Mouse (Mus musculus): Measurements from ENCODE around the gene Fank1. TPM values are rescaled to one million over a fixed set of nuclear protein-coding genes. Genes with fewer than 3 reads are reported as not detected.

The Fank1 gene
- polyA plus RNA-seq, 1 experiment: not detected

DNA sequence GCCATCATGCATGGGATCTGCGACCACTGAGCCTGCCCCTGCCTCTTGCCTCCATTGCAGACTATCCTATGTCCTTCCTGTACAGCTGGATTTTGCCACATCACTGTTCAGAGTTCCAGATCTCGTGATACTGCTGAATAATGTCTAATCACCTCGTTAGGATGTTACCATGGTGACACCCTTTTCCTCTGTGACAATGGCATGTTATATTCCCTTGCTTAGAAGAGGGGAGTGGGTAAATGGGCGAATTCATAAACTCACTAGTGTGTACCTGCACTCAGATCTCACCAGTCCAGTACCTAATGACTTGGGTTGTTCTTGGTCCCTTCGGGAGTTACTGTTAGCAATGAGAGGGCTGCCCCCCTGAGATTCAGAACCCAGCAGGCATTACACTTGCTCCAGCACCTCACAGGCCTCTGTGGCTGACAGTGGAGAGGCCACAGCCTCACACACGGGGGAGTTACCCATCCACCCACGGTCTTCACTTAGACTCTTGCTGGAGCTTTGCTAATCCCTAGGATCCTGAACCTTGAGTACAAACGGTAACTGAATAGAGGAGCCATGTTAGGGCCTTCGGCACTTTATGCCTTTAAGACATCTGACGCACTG lies 11.3 kb upstream of the Fank1 start:
- Histone ChIP-seq H3K4me1 (peaks cover 27% of the 10 kb centered on the region), H3K36me3 (replicated peaks; ENCODE audit: low read length) (peaks cover 3% of the 10 kb centered on the region), H3K27me3 (replicated peaks) (peaks cover 2% of the 10 kb centered on the region), H3K9me3 (peaks cover 13% of the 10 kb centered on the region), H3K4me3 (replicated peaks) (peak overlapping the region; percentile 11)
- TF ChIP-seq FLI1 (IDR thresholded peaks at IDR 0.05; ENCODE audit: low read length) (no peak), GATA1 (IDR thresholded peaks at IDR 0.05; ENCODE audit: borderline replicate concordance, low read length) (no peak)

DNA sequence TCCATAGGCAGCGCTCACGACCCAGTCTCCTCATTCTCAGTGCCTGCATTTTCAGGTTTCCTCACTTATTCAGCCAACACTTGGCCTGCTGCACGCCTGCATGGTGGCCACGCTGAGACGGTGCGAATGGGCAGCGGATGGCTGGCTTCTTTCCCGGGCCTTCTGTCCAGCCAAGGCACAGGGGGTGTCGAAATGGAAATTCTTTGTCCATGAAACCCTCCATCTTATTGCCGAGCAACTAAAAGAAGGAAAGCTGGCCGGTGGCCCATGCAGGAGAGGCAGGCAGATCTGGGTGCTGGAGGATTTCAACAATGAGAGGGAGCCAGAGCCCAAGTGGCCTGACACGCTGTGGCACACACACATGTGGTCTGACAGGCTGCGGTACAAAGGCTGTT lies 10.8 kb upstream of the Fank1 start:
- TF ChIP-seq GATA1 (IDR thresholded peaks at IDR 0.05; ENCODE audit: borderline replicate concordance, low read length): no peak
- no peak for TF ChIP-seq FLI1 (IDR thresholded peaks at IDR 0.05; ENCODE audit: low read length)
- peaks cover 3% of the 10 kb centered on the region for H3K36me3 ChIP-seq (replicated peaks; ENCODE audit: low read length)
- H3K4me3 ChIP-seq (replicated peaks): no peak overlapping the region
- H3K27me3 ChIP-seq (replicated peaks): peaks cover 2% of the 10 kb centered on the region
- H3K9me3 ChIP-seq: peaks cover 13% of the 10 kb centered on the region
- peaks cover 27% of the 10 kb centered on the region for H3K4me1 ChIP-seq

DNA sequence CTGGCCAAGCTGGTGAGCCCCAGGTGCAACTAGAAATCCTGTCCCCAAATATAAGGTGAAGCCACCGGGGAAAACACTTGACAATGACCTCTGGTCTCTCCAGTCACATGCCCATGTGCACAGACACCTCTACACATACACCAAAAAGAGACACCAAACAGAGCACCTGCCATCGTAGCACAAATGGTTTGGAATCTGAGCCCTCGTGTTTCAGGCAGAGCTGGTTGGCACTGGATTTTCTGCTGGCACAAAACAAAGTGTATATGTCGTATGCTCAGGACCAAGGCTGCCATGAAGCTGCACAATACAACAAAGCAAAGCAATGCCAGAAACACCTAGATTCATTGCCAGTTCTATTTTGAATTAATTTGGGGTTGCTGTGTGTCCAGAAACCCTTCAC lies 8.6 kb upstream of the Fank1 start:
- no peaks in the 10 kb centered on the region for H3K36me3 ChIP-seq (replicated peaks; ENCODE audit: low read length)
- peaks cover 15% of the 10 kb centered on the region for H3K4me1 ChIP-seq
- TF ChIP-seq FLI1 (IDR thresholded peaks at IDR 0.05; ENCODE audit: low read length): no peak
- TF ChIP-seq GATA1 (IDR thresholded peaks at IDR 0.05; ENCODE audit: borderline replicate concordance, low read length): no peak
- H3K4me3 ChIP-seq (replicated peaks): no peak overlapping the region
- H3K27me3 ChIP-seq (replicated peaks): peaks cover 2% of the 10 kb centered on the region
- H3K9me3 ChIP-seq: no peaks in the 10 kb centered on the region

DNA sequence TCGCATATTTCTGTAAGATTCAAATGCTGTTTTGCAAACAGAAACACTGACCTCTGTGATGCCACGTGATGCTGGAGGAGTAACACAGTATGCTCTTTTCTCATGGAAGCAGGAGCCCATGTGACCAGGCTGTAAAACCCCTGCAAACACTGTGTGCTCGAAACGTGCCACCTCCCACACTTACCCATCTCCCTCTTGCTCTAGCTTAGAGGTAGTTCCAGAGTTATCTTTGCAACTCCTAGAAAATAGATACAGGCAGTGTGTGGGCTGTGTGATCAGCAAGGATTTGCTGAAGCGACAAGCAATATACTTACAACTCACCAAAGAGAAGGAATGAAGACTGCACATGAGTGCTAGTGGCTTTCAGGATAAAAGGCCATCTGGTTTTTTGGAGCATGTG lies 8.1 kb upstream of the Fank1 start:
- H3K4me1 ChIP-seq: peaks cover 13% of the 10 kb centered on the region
- H3K36me3 ChIP-seq (replicated peaks; ENCODE audit: low read length): no peaks in the 10 kb centered on the region
- H3K4me3 ChIP-seq (replicated peaks): no peak overlapping the region
- H3K27me3 ChIP-seq (replicated peaks): peaks cover 2% of the 10 kb centered on the region
- no peaks in the 10 kb centered on the region for H3K9me3 ChIP-seq
- TF ChIP-seq GATA1 (IDR thresholded peaks at IDR 0.05; ENCODE audit: borderline replicate concordance, low read length) (no peak), FLI1 (IDR thresholded peaks at IDR 0.05; ENCODE audit: low read length) (no peak)

DNA sequence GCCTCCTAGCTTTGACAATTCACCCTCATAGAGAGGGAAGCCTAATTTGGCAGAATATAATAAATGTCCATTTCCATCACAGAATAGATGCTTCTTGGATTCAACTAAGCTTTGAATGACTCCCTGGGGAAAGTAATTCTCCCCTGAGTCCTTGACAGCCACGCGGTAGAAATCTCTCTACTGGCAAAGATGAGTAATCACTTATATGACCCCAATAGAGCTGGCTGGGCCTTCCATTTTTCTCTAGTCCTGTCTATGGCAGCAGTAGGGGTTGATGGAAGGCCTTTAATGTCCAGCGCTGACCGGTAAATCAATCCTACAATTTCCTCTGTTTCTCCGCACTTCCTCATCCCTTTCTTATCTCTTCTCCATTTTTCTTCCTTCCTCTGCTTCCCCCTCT lies 1.5 kb upstream of the Fank1 start:
- no peaks in the 10 kb centered on the region for H3K36me3 ChIP-seq (replicated peaks; ENCODE audit: low read length)
- no peak overlapping the region for H3K4me3 ChIP-seq (replicated peaks)
- peaks cover 20% of the 10 kb centered on the region for H3K27me3 ChIP-seq (replicated peaks)
- TF ChIP-seq GATA1 (IDR thresholded peaks at IDR 0.05; ENCODE audit: borderline replicate concordance, low read length) (no peak), FLI1 (IDR thresholded peaks at IDR 0.05; ENCODE audit: low read length) (no peak)
- H3K9me3 ChIP-seq: no peaks in the 10 kb centered on the region
- peaks cover 13% of the 10 kb centered on the region for H3K4me1 ChIP-seq

DNA sequence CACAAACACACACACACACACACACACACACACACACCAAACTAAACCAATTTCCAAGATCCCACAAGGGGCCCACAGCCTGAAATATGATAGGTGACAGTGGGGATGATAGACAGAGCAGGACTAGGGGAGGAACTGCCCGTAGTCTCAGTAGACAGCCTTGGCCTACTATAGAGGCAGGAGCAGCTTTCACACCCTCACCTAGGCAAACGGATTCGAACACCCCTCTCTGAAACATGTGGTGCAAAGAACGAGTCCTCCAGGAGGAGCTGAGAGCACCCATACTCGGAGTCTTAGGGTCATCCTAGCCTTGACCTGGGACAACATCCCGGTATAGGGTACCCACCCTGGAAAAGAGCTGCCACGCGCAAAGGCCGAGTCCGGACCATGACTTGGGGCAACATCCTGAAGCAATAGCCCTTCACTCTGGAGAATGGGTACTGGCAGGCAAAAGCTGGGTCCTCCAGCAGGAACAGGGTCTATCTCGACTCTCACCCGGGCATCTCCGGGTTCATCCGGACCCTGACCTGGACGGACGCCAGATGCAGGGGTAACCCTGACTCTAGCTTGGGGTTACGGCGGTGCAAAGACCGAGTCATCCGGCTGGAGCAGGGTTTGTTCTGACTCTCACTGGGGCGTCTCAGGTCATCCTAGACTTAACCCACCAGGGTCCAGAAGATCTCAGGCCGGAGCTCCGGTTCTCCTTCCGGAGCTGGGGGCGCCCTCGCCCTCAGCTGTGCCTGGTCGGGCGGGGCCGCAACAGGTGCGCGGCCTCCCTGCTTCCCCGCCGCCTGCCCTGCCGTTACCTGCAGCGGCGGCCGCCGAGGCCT lies 650 bp upstream of the Fank1 start:
- TF ChIP-seq FLI1 (IDR thresholded peaks at IDR 0.05; ENCODE audit: low read length) (no peak), GATA1 (IDR thresholded peaks at IDR 0.05; ENCODE audit: borderline replicate concordance, low read length) (no peak)
- Histone ChIP-seq H3K4me3 (replicated peaks) (peak overlapping the region; percentile 93), H3K9me3 (no peaks in the 10 kb centered on the region), H3K27me3 (replicated peaks) (peaks cover 20% of the 10 kb centered on the region), H3K36me3 (replicated peaks; ENCODE audit: low read length) (no peaks in the 10 kb centered on the region), H3K4me1 (peaks cover 15% of the 10 kb centered on the region)

DNA sequence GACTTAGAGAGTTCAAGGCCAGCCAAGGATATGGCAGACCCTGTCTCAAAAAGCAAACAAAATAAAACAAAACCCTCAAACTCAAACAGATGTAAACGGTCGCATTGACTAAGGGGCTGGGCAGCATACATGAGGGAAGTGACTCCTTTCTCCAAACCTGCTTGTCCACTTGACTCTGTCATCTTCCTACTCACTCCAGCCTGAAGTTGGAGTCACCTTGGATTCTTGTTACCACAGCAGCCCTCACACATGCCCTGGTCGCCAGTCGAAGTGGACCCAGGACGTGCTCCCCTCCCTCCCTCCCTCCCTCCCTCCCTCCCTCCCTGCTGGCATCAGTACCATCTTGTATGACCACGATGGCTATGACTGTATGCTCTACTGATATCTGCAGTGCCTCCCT lies 4.9 kb downstream of the Fank1 start:
- Histone ChIP-seq H3K36me3 (replicated peaks; ENCODE audit: low read length) (no peaks in the 10 kb centered on the region), H3K4me1 (peaks cover 22% of the 10 kb centered on the region), H3K9me3 (peaks cover 9% of the 10 kb centered on the region), H3K4me3 (replicated peaks) (no peak overlapping the region), H3K27me3 (replicated peaks) (peaks cover 19% of the 10 kb centered on the region)
- no peak for TF ChIP-seq GATA1 (IDR thresholded peaks at IDR 0.05; ENCODE audit: borderline replicate concordance, low read length)
- no peak for TF ChIP-seq FLI1 (IDR thresholded peaks at IDR 0.05; ENCODE audit: low read length)

DNA sequence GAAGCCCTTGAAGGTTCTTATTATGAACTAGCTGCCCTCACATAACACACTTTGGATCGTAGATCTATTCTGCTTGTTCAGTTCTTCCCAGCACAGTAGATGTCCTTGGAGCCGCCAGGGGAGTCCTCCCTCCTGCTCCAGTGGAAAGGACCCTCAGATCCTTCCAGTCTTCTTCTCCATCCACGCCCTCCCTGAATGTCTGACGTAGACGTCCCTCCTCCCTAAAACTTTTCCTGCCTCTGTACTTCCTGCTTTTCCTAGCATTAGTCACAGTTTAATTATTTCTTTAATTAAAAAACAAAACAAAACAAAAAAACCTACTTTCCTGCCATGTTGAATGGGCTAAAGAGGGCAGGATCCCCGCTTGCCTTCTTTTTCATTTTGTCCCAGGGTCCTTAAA lies 5.3 kb downstream of the Fank1 start:
- no peak overlapping the region for H3K4me3 ChIP-seq (replicated peaks)
- peaks cover 9% of the 10 kb centered on the region for H3K9me3 ChIP-seq
- TF ChIP-seq FLI1 (IDR thresholded peaks at IDR 0.05; ENCODE audit: low read length) (no peak), GATA1 (IDR thresholded peaks at IDR 0.05; ENCODE audit: borderline replicate concordance, low read length) (no peak)
- H3K27me3 ChIP-seq (replicated peaks): peaks cover 17% of the 10 kb centered on the region
- no peaks in the 10 kb centered on the region for H3K36me3 ChIP-seq (replicated peaks; ENCODE audit: low read length)
- H3K4me1 ChIP-seq: peaks cover 18% of the 10 kb centered on the region

DNA sequence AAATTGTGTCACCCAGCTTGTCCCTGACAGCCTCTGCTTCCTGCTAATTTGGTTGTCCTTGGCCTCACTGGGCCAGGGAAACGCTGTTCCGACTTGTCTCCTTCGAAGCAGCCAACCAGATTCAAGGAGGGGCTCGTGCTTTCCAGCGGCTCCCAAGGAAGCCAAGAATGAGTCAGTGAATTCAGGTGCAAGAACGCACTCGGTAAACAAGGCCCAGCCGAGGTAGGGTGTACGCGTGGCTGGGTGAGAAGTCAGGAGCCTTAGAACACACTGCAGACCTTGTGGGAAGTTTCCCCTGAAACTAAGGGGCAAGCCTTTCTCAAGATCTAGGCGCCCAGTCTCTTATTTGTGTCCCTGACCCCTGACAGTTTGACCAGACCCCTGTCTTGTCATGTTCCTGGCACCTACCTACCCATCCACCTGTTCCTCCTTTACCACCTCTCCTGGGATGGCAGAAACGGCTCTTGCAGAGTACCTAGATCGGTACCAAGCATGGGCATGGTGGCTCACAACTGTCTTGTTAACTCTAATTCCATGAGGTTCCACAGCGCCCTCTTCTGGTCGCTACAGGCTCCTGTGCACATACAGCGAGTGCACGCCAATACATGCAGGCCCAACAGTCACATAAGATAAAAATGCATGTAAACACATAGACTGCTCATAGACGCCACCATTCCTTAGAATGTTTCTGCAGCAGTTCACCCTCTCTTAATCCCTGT lies 6.2 kb downstream of the Fank1 start, which contains the start of gene Dhx32:
Dhx32 (minus strand) TSS at position 10 of the 719 bp plus-strand sequence.
- H3K4me3 ChIP-seq (replicated peaks): peak within 1 kb of the TSS; percentile 12

DNA sequence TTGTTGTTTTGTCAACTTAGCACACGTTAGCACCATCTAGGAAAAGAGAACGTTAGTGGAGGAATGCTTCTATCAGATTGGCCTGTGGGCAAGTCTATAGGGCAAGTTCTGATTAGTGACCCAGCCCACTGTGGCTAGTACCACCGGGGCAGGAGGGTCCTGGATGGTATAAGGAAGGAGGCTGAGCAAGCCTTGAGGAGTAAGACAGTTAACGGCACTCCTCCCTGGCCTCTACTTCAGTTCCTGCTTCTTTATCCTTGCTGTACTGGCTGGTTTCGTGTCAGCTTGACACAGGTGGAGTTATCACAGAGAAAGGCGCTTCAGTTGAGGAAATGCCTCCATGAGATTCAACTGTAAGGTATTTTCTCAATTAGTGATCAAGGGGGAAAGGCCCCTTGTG lies 10.9 kb downstream of the Fank1 start:
- no peak overlapping the region for H3K4me3 ChIP-seq (replicated peaks)
- no peaks in the 10 kb centered on the region for H3K36me3 ChIP-seq (replicated peaks; ENCODE audit: low read length)
- H3K9me3 ChIP-seq: peaks cover 17% of the 10 kb centered on the region
- TF ChIP-seq FLI1 (IDR thresholded peaks at IDR 0.05; ENCODE audit: low read length) (no peak), GATA1 (IDR thresholded peaks at IDR 0.05; ENCODE audit: borderline replicate concordance, low read length) (no peak)
- peaks cover 9% of the 10 kb centered on the region for H3K4me1 ChIP-seq
- H3K27me3 ChIP-seq (replicated peaks): peaks cover 7% of the 10 kb centered on the region

More for the DNA sequence above, 6.2 kb downstream of the Fank1 start, which contains the start of gene Dhx32:
- Histone ChIP-seq H3K36me3 (replicated peaks; ENCODE audit: low read length) (no peaks in the 10 kb centered on the region), H3K9me3 (peaks cover 9% of the 10 kb centered on the region), H3K27me3 (replicated peaks) (peaks cover 12% of the 10 kb centered on the region), H3K4me1 (peaks cover 16% of the 10 kb centered on the region)
- no peak for TF ChIP-seq FLI1 (IDR thresholded peaks at IDR 0.05; ENCODE audit: low read length)
